Mouse (Mus musculus): Measurements from ENCODE around the gene Nrm. TPM values are rescaled to one million over a fixed set of nuclear protein-coding genes. Genes with fewer than 3 reads are reported as not detected.

The Nrm gene
- polyA plus RNA-seq, 1 experiment from 2014 or later, result 48.1 TPM

DNA sequence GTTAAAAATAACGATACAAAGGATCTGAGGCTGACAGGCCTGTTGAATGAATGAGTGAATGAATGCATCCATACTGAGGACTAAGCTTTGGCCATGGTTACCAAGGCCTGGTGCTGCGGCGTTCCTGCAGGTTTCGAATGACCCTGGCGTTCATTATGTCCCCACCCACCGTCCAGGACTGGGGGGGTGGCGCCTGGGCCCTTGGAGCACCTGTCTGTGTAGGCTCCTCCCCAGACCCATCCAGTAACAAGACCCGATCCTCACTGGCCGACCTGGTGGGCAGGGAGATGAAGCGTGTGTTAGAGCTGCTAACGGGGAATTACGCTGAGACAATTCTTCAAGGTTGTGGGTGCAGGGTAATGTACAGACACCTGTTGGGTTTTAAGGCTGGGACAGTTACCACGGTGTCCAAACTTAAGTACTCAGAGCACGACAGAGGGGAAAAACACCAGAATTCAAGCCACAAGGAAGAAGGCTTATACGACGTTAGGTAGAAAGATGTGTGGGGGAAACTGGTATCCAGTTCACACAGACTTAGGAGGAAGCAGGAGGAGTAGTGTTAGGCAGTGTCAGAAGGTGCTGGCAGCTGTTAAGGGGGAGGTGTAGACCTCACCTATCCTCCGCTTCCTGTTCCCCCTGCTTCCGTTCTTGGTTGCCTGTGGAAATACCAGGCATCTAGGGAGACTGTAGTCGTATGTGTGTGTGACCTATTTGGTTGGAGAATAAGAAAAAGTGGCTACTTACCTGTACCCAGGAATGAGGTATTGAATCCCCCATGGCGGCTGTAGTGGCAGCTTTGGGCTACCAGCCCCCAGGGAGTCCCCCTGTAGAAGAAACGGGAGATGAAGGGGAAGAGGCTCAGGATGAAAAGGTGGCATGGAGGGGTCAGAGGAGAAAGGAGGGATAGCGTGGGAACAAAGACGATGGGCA lies 36.8 kb downstream of the Nrm start:
- Histone ChIP-seq H3K4me1 (ENCODE audit: control insufficient read depth, insufficient read depth, low read length) (peaks cover 14% of the 10 kb centered on the region), H3K9ac (ENCODE audit: low read depth, low read length) (peak overlapping the region; percentile 56; the same call in 1 of the 2 replicates), H3K36me3 (ENCODE audit: control insufficient read depth, insufficient read depth, low read length) (peaks cover 11% of the 10 kb centered on the region), H3K4me2 (peak overlapping the region; percentile 98), H3K27ac (ENCODE audit: low read depth, low read length) (peak overlapping the region; percentile 43), H3K27me3 (ENCODE audit: control insufficient read depth, insufficient read depth, low read length) (no peaks in the 10 kb centered on the region), H3K4me3 (ENCODE audit: low read depth, low read length) (peak overlapping the region; percentile 77), H3K9me3 (replicated peaks; ENCODE audit: control insufficient read depth, low read length) (no peaks in the 10 kb centered on the region)
- 40% methylated on average over 23 of the region's 23 CpGs for WGBS (ENCODE audit: insufficient replicate concordance)
- ATAC-seq (replicated peaks; ENCODE audit: insufficient number of reproducible peaks, low FRiP score, low TSS enrichment), result 0 out of 2 replicates have a peak, but pooled peaks have one; percentile 5

DNA sequence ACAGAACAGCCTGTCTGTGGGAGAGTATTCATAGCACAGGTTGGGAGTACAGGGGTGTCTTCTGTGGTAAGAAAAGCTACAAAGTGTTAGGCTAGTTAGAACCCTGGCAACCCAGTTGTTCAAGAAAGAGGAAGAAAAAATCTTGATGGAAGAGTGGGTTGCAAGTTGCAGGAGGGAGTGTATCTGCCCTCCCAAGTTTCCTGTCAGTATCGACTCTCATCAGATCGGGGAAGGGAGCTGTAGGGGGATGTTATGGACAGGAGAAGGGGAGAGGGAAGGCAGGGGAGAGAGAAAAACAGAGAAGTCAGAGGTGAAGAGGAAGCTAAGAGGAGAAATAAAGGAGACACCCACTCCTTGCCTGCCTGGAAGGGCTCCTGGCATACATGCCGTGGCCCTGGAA lies 39.5 kb downstream of the Nrm start:
- no peaks in the 10 kb centered on the region for H3K9me3 ChIP-seq (replicated peaks; ENCODE audit: control insufficient read depth, low read length)
- no peak overlapping the region for H3K9ac ChIP-seq (ENCODE audit: low read depth, low read length)
- no peak for ATAC-seq (replicated peaks; ENCODE audit: insufficient number of reproducible peaks, low FRiP score, low TSS enrichment)
- no peak overlapping the region for H3K27ac ChIP-seq (ENCODE audit: low read depth, low read length)
- H3K4me2 ChIP-seq, result no peak overlapping the region
- peaks cover 14% of the 10 kb centered on the region for H3K4me1 ChIP-seq (ENCODE audit: control insufficient read depth, insufficient read depth, low read length)
- H3K4me3 ChIP-seq (ENCODE audit: low read depth, low read length), result no peak overlapping the region
- peaks cover 9% of the 10 kb centered on the region; the same call in 1 of the 2 replicates for H3K36me3 ChIP-seq (ENCODE audit: control insufficient read depth, insufficient read depth, low read length)
- WGBS (ENCODE audit: insufficient replicate concordance), result 78% methylated on average over 3 of the region's 3 CpGs
- H3K27me3 ChIP-seq (ENCODE audit: control insufficient read depth, insufficient read depth, low read length), result no peaks in the 10 kb centered on the region

DNA sequence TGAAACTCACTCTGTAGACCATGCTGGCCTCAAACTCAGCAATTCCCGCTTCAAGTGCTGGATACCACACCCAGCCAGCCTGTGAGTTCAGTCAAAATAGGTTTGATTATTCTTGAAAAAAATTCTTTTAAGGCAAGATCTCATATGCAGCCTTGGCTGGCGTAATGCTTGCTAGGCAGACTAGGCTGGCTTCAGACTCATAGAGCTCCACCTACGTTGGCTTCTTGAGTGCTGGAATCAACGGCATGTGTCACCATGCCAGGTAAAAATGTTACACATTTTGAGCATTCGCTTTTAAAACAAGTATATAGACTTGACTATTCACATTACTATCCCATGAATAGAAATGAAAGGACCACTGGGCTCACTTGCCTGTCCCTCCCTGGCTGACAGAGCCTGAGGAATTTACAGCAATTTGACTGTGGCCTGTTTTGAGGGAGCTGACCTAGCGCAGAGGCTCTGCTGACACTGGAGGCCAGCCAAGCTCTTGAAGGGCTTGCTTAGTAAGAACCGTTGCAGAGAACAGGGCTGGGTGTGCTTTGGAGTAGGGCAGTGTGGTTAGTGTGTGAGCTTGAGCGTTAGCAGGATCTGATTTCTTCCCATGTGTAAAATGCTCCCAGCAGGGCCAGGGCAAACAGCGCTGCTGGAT lies 42.3 kb downstream of the Nrm start:
- 0 out of 2 replicates have a peak overlapping the region, but pooled peaks have one; percentile 16 for H3K9ac ChIP-seq (ENCODE audit: low read depth, low read length)
- no peak for ATAC-seq (replicated peaks; ENCODE audit: insufficient number of reproducible peaks, low FRiP score, low TSS enrichment)
- WGBS (ENCODE audit: insufficient replicate concordance), result 83% methylated on average over 9 of the region's 9 CpGs

DNA sequence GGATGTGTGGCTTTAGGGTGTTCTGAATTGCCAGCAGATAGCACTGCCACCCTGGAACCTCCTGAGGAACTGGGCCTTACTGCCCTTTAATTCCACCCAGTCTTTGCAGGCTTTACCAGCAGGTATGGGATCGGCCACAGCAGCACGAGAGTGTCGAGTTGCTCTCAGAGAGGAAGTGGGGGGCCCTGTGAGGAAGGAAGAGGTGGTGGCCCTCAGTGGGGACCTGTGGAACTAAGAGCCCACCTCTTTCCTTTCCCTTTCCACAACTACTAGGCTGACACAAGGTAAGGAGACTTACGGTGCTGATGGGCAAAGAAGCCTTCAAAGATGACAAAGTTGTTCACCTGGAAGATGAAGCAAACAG lies 42.9 kb downstream of the Nrm start:
- H3K9me3 ChIP-seq (replicated peaks; ENCODE audit: control insufficient read depth, low read length), result no peaks in the 10 kb centered on the region
- peaks cover 2% of the 10 kb centered on the region for H3K4me1 ChIP-seq (ENCODE audit: control insufficient read depth, insufficient read depth, low read length)
- no peak overlapping the region for H3K4me2 ChIP-seq
- no peak overlapping the region for H3K4me3 ChIP-seq (ENCODE audit: low read depth, low read length)
- H3K36me3 ChIP-seq (ENCODE audit: control insufficient read depth, insufficient read depth, low read length), result peaks cover 11% of the 10 kb centered on the region
- WGBS (ENCODE audit: insufficient replicate concordance), result 71% methylated on average over 4 of the region's 4 CpGs
- H3K27me3 ChIP-seq (ENCODE audit: control insufficient read depth, insufficient read depth, low read length), result no peaks in the 10 kb centered on the region
- H3K9ac ChIP-seq (ENCODE audit: low read depth, low read length), result no peak overlapping the region
- no peak for ATAC-seq (replicated peaks; ENCODE audit: insufficient number of reproducible peaks, low FRiP score, low TSS enrichment)
- no peak overlapping the region for H3K27ac ChIP-seq (ENCODE audit: low read depth, low read length)

More for the DNA sequence above, 42.3 kb downstream of the Nrm start:
- Histone ChIP-seq H3K4me1 (ENCODE audit: control insufficient read depth, insufficient read depth, low read length) (no peaks in the 10 kb centered on the region), H3K27me3 (ENCODE audit: control insufficient read depth, insufficient read depth, low read length) (no peaks in the 10 kb centered on the region), H3K9me3 (replicated peaks; ENCODE audit: control insufficient read depth, low read length) (no peaks in the 10 kb centered on the region), H3K36me3 (ENCODE audit: control insufficient read depth, insufficient read depth, low read length) (peaks cover 11% of the 10 kb centered on the region), H3K4me3 (ENCODE audit: low read depth, low read length) (no peak overlapping the region), H3K4me2 (no peak overlapping the region), H3K27ac (ENCODE audit: low read depth, low read length) (no peak overlapping the region)

DNA sequence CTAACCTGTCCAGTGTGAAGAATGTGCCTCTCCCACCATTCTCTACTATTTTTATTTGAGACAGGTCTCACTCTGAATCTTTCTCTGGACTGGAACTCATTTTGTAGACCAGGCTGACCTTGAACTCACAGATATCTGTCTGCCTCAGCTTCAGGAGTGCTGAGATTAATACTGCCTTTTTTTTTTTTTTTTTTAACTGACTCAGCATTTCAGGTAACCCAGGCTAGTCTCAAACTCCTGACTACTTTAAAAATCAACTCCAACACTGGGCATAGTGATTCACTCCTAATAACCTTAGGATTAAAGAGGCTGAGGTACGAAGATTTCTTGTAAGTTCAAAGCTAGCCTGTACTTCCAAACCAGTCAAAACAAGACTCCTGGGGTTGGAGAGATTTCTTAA lies 44.5 kb downstream of the Nrm start:
- no peaks in the 10 kb centered on the region for H3K27me3 ChIP-seq (ENCODE audit: control insufficient read depth, insufficient read depth, low read length)
- no peak overlapping the region for H3K4me3 ChIP-seq (ENCODE audit: low read depth, low read length)
- H3K27ac ChIP-seq (ENCODE audit: low read depth, low read length), result no peak overlapping the region
- 90% methylated on average over 1 of the region's 1 CpGs for WGBS (ENCODE audit: insufficient replicate concordance)
- no peaks in the 10 kb centered on the region for H3K9me3 ChIP-seq (replicated peaks; ENCODE audit: control insufficient read depth, low read length)
- no peak overlapping the region for H3K9ac ChIP-seq (ENCODE audit: low read depth, low read length)
- no peak overlapping the region for H3K4me2 ChIP-seq
- no peak for ATAC-seq (replicated peaks; ENCODE audit: insufficient number of reproducible peaks, low FRiP score, low TSS enrichment)
- H3K4me1 ChIP-seq (ENCODE audit: control insufficient read depth, insufficient read depth, low read length), result peaks cover 6% of the 10 kb centered on the region
- H3K36me3 ChIP-seq (ENCODE audit: control insufficient read depth, insufficient read depth, low read length), result peaks cover 11% of the 10 kb centered on the region

DNA sequence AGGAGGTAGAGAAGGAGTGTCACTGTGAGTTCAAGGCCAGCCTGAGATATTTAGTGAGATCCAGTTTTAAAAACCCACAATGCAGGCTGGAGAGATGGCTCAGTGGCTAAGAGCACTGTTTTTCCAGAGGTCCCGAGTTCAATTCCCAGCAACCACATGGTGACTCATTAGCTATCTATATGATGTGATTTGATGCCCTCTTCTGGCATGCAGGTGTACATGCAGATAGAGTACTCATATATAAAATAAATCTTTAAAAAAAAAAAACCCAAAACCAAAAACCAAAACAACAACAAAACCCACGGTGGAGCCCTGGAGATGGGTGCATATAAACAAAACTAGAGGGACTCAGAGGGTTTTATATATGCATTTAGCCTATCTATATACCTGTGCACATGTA lies 46.5 kb downstream of the Nrm start:
- H3K4me1 ChIP-seq (ENCODE audit: control insufficient read depth, insufficient read depth, low read length), result peaks cover 6% of the 10 kb centered on the region
- WGBS (ENCODE audit: insufficient replicate concordance), result 82% methylated on average over 2 of the region's 2 CpGs
- H3K36me3 ChIP-seq (ENCODE audit: control insufficient read depth, insufficient read depth, low read length), result peaks cover 11% of the 10 kb centered on the region
- H3K27ac ChIP-seq (ENCODE audit: low read depth, low read length), result no peak overlapping the region
- no peaks in the 10 kb centered on the region for H3K27me3 ChIP-seq (ENCODE audit: control insufficient read depth, insufficient read depth, low read length)
- no peaks in the 10 kb centered on the region for H3K9me3 ChIP-seq (replicated peaks; ENCODE audit: control insufficient read depth, low read length)
- H3K4me2 ChIP-seq, result no peak overlapping the region
- no peak overlapping the region for H3K9ac ChIP-seq (ENCODE audit: low read depth, low read length)
- no peak overlapping the region for H3K4me3 ChIP-seq (ENCODE audit: low read depth, low read length)
- ATAC-seq (replicated peaks; ENCODE audit: insufficient number of reproducible peaks, low FRiP score, low TSS enrichment), result no peak

DNA sequence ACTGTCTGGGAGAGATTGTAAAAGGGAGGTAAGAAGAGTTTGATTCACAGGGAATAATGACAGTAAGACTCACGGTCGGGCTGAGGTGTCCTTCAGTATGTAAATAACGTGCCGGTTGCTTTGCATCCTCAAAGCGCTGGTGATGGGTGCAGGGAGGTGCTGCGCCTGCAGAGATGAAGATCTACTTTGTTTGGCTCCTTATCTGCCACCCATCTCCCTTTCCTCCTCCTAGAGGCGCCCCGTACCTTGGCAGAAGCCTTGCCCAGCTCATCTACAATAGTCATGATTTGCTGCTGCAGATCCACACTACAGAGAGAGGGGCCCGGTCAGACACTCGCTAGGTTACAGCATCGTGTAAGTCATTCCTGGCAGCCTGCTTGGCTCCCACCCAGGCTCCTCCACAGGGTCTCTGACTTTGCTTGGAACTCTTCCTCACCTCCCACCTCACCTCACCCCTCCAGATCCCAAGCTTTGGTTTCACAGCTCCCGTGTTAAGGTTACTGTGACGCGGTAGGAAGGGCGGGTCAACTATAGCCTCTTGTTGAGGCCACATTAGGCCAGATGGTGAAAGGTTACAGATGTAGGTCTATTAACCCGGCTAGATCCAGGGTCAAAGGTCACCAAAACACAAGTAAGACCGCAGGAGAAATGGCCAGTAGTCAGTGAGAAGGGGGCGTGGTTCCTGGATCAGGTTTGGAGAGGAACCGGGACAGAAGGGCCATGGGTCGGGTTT lies 48.2 kb downstream of the Nrm start:
- H3K4me1 ChIP-seq (ENCODE audit: control insufficient read depth, insufficient read depth, low read length), result peaks cover 6% of the 10 kb centered on the region
- H3K27ac ChIP-seq (ENCODE audit: low read depth, low read length), result peak overlapping the region; percentile 42; the same call in 1 of the 2 replicates
- H3K9ac ChIP-seq (ENCODE audit: low read depth, low read length), result peak overlapping the region; percentile 72
- WGBS (ENCODE audit: insufficient replicate concordance), result 22% methylated on average over 20 of the region's 20 CpGs
- ATAC-seq (replicated peaks; ENCODE audit: insufficient number of reproducible peaks, low FRiP score, low TSS enrichment), result no peak
- peak overlapping the region; percentile 83 for H3K4me2 ChIP-seq
- peak overlapping the region; percentile 63 for H3K4me3 ChIP-seq (ENCODE audit: low read depth, low read length)
- no peaks in the 10 kb centered on the region for H3K27me3 ChIP-seq (ENCODE audit: control insufficient read depth, insufficient read depth, low read length)
- H3K36me3 ChIP-seq (ENCODE audit: control insufficient read depth, insufficient read depth, low read length), result peaks cover 7% of the 10 kb centered on the region
- no peaks in the 10 kb centered on the region for H3K9me3 ChIP-seq (replicated peaks; ENCODE audit: control insufficient read depth, low read length)

DNA sequence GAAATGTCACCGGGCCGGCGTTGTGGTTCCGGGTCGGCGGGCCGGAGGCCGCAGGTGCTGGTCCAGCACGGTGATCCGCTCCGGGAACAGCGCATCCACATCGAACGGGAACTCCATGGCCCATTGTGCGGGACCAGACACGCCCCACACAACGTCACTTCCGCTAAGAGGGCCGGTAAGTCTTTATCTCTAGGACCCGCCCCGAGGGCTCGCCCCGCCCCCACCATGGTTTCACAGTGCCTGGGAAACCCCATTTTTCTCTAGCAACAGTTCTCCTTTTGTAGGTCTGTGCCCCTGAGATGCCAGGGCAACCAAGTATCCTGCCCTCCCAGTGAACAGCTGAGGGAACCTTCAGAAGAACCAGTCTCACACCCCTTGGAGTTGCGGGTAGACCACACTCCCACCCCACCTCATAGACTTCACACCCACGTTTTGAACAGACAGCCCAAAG lies 48.8 kb downstream of the Nrm start, which contains the start of gene Atat1:
Atat1 (minus strand) TSS at position 157 of the 451 bp plus-strand sequence.
- Histone ChIP-seq H3K4me2 (peak within 1 kb of the TSS; percentile 83), H3K9ac (ENCODE audit: low read depth, low read length) (peak within 1 kb of the TSS; percentile 72), H3K9me3 (replicated peaks; ENCODE audit: control insufficient read depth, low read length) (no peaks in the 10 kb centered on the region), H3K4me3 (ENCODE audit: low read depth, low read length) (peak within 1 kb of the TSS; percentile 63), H3K4me1 (ENCODE audit: control insufficient read depth, insufficient read depth, low read length) (peaks cover 6% of the 10 kb centered on the region), H3K36me3 (ENCODE audit: control insufficient read depth, insufficient read depth, low read length) (peaks cover 7% of the 10 kb centered on the region), H3K27me3 (ENCODE audit: control insufficient read depth, insufficient read depth, low read length) (no peaks in the 10 kb centered on the region), H3K27ac (ENCODE audit: low read depth, low read length) (peak within 1 kb of the TSS; percentile 42; the same call in 1 of the 2 replicates)
- ATAC-seq (replicated peaks; ENCODE audit: insufficient number of reproducible peaks, low FRiP score, low TSS enrichment), result peak; percentile 86
- 3% methylated on average over 25 of the region's 25 CpGs for WGBS (ENCODE audit: insufficient replicate concordance)
